Mouse (Mus musculus): ENCODE data around the gene Psmc6.

Psmc6 gene

DNA sequence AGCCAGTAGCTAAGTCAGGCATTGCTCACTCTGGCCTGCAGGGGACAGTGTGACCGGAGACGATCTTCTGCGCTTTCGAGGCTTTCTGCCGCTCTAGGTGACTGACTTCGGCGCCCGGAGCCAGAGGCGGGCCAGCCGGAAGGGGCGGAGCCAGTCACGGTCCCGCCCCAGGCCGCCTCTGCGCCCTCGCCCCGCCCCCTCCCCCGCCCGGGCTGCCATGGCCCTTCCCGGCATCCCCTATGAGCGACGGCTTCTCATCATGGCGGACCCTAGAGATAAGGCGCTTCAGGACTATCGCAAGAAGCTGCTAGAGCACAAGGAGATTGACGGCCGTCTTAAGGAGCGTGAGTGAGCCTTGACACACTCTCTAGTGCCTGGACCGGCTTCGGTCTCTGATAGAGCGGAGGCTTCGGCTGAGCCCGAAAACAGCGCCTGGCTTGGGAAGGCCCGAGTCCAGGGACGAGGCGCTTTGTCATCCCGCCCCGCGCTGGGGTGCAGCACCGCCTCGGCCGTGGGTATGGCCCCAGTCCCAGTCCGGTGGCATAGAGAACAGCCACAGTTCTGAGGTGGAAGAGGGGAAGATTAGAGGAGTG lies at the start of gene Psmc6:
Gene Psmc6, plus strand, starts transcription at position 200 of the 593 bp plus-strand sequence.
- peak; percentile 62 for DNase-seq (ENCODE audit: low spot score)

GRCm38 (mm10) chr14:45282066-45282465 lies 47.5 kb upstream of the Psmc6 start:
- no peak for DNase-seq (ENCODE audit: low spot score)

- no peak for DNase-seq (ENCODE audit: low spot score)
Observed at GRCm38 (mm10) chr14:45291608-45292007, 38.0 kb upstream of the Psmc6 start.

GRCm38 (mm10) chr14:45303939-45304338 lies 25.6 kb upstream of the Psmc6 start:
- no peak for DNase-seq (ENCODE audit: low spot score)

GRCm38 (mm10) chr14:45304389-45304788 lies 25.2 kb upstream of the Psmc6 start:
- no peak for DNase-seq (ENCODE audit: low spot score)

DNA sequence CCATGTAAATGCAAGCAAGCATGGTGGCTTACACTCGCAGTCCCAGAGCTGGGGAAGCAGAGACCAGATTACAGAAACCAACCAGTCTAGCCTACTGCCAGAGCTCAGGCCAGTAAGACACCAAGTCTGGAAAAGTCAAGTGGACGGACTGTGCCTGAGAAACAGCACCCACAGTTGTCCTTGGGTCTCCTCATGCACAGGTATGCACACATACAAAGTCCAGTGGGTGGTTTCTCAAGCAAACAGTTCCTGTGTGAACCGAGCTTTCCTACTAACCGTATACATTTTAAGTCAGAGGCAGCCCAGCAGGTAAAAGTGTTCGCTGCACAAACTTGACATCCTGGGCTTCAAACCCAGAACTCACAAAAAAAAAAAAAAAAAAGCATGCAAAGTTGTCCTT lies 23.7 kb upstream of the Psmc6 start:
- no peak for DNase-seq (ENCODE audit: low spot score)

DNA sequence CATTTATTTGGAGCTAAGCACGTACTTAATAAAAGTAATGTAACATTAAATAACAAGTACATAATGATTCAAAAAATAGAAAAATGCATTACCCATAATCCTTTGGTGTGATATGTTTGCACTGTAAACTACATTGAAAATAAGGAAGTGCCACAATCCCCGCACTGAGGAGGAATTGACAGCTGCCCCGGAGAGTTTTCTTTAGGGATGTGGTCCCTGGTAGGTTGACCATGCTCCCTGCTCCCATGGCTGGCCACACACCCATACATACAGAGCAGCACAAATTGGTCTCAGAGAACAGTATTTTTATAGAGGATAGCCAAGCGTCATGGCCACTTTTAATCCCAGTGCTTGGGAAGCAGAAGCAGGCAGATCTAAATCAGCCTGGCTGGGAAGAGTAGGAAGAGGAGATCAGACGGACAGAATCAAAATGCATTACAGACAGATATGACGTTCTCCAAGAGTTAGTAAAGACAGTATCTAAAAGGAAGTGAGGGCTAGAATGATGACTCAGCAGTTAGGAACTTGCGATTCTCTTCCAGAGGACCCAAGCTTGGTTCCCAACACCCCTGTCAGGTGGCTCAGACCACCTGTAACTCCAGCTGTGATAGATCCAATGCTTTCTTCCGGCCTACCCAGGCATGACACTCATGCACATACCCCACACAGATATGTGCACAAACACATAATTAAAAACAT lies 21.8 kb upstream of the Psmc6 start:
- no peak for DNase-seq (ENCODE audit: low spot score)

- no peak for DNase-seq (ENCODE audit: low spot score)
Observed at GRCm38 (mm10) chr14:45309646-45310045, 19.9 kb upstream of the Psmc6 start.

DNA sequence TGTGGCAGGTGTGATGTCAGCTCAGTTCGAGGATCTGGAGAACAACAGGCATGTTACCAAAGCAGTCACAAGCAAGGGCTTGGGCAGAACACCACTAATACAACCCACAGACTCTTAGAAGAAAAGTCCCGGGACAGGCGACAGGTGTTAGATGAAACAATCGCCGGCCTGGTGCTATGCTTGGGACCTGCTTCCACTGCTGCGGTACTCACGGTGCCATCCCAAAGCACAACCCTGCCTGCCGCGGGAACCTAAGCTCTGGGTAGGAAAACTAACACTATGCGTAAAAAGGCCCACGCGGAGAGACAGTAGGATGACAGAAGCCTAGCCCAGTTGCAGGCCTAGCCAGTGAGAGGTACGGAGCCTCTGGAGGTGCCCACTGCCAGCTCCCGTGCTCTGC lies 19.5 kb upstream of the Psmc6 start:
- no peak for DNase-seq (ENCODE audit: low spot score)

DNA sequence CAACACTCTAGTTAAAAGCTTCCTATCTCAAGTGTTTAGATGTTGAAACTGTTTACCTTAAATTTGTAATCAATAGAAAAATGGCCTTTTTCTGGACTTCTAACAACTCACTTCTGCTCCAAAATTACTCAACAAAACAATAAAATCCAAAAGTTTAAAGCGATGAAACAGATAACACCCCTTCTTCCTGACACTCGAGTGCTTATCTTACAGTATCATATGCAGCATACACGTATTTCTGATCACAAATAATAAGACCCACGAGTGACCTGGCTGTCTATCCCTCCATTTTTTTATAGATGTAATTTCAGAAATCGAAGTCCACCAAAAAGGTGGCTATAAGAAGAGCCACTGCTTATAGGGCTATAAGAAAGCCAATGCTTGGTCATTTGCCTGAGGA lies 12.7 kb upstream of the Psmc6 start:
- no peak for DNase-seq (ENCODE audit: low spot score)

- DNase-seq (ENCODE audit: low spot score) = no peak
Observed at GRCm38 (mm10) chr14:45317921-45318411, 11.6 kb upstream of the Psmc6 start.

DNA sequence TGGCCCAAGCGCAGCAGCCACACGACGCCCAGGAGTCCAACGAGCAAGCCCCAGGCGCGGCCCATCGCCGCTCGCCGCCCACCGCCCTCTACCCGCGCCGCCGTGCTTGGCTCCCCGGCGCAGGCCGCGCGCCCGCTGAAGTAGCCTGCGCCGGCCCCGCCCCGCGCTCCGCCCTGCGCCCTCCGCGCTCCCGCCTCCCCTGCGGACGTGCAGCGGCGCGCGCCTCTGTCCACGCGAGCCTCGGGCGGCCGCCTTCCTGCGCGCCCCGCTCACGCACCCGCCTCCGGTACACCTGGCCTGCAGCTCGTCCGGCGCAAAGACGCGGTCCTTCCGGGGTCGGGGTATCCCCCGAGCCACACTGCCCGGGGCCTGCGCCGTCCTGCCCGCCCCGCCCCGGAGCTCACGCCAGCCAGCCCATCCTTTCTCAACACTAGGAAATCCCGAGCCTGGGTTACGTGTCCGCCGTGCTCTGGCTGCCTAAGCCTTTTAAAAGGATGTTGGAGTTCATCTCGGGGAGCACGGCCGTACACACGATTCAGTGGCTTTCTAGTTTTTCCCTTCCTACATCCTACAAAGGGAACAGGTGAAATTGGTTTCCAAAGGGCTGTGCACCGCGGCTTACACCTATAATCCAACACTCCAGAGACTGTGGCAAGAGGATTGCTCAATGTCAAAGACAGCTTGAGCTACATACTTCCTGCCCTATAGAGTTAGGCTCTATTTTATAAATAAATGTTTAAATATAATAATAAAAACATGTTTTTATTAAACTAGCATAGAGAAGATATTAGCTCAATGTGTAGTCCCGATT lies 11.0 kb upstream of the Psmc6 start, which contains the start of gene Ero1l:
Gene Ero1l, minus strand, starts transcription at position 346 of the 811 bp plus-strand sequence.
- peak; percentile 71 for DNase-seq (ENCODE audit: low spot score)

DNA sequence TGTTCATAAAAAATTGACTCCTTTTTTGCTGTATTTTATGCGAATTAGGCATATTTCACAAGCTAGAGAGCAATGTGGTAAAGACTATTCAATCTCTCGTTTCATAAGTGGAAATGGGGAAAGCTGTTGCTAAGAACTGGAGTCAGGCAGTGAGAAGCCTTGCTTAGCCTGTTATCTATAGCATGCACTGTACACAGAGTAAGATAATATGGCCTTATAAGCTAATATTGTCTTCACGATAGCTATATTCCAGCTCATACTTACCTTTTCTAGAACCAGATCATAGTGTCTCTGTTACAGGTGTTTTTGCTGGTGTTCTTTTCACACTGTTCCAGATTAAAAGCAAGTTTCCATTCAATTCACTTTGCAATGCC lies 10.4 kb upstream of the Psmc6 start:
- DNase-seq (ENCODE audit: low spot score) = no peak

DNA sequence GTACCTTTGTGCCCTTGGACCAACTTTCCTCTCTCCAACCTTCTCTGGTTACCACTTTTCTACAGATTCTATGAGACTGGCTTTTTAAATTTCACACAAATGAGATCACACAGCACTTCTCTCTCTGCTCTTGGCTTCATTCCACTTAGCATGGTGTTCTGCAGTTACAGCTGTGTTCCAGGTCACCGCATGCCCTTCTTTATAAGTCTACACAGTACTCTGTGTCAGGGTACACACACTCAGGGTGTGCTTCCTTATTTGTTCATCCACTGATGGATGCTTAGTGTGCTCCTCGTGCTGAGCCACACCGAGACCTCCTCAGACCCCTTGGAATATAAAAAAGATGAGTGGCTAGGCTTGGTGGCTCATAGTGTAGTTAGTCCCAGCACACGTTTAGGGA lies 9.5 kb upstream of the Psmc6 start:
- DNase-seq (ENCODE audit: low spot score) = no peak

- DNase-seq (ENCODE audit: low spot score) = no peak
Observed at GRCm38 (mm10) chr14:45321067-45321466, 8.5 kb upstream of the Psmc6 start.

DNA sequence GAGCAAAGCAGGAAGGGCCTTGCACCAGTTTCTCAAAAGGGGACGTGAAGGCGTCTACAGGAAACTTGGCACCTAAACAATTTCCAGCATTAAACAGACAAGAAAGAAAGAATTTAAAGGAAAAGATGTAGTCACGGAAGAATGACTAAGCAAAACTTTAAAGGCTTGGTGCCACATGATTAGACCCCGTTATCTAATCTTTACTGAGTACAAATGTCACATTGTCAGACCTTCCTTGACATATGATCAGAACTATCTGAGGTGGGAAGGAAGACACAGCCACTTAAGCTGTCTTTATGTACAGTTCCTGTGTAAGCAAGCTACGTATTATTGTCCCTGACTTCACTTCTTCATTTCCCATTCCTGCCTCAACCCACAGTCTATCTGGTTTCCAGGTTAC lies 8.0 kb upstream of the Psmc6 start:
- no peak for DNase-seq (ENCODE audit: low spot score)

- DNase-seq (ENCODE audit: low spot score) = no peak
Observed at GRCm38 (mm10) chr14:45322450-45322849, 7.1 kb upstream of the Psmc6 start.

GRCm38 (mm10) chr14:45323320-45323719 lies 6.3 kb upstream of the Psmc6 start:
- no peak for DNase-seq (ENCODE audit: low spot score)

DNA sequence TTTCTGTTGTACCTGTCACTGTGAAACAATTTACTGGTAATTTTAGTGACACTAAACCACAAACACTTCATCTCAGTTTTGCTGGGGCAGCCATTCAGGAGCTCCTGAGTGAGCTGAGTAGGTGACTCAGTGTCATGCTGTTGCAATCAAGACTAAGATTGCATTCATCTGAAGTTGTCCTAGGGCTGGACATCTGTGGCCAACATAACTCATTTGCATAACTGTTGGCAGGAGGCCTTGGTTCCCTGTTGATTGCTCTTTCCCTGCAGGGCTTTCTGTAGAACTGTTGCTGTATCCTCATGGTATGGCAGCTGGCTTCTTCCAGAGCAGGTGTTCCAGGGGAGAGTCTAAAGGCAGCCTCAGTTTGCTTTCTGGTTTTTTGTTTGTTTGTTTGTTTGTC lies 4.1 kb upstream of the Psmc6 start:
- no peak for DNase-seq (ENCODE audit: low spot score)

- no peak for DNase-seq (ENCODE audit: low spot score)
Observed at GRCm38 (mm10) chr14:45328072-45328713, 1.4 kb upstream of the Psmc6 start.

GRCm38 (mm10) chr14:45329018-45329588 lies 485 bp upstream of the Psmc6 start:
- no peak for DNase-seq (ENCODE audit: low spot score)
